Mouse (Mus musculus): ENCODE results near the gene Tbc1d22a. TPM values are rescaled to one million over a fixed set of nuclear protein-coding genes. Genes with fewer than 3 reads are reported as not detected.

The Tbc1d22a gene
- polyA plus RNA-seq, 1 experiment = 56.5 TPM

GRCm38 (mm10) chr15:86239801-86240200, 25.5 kb downstream of the Tbc1d22a start:
- Histone ChIP-seq H3K27me3 (ENCODE audit: control insufficient read depth, insufficient read depth, low read length) (no peaks in the 10 kb centered on the region), H3K4me3 (ENCODE audit: control insufficient read depth, insufficient read depth, low read length) (no peak overlapping the region), H3K36me3 (ENCODE audit: control insufficient read depth, insufficient read depth, low read length) (peaks cover 7% of the 10 kb centered on the region), H3K4me1 (replicated peaks; ENCODE audit: control insufficient read depth, insufficient read depth, low read length) (peaks cover 16% of the 10 kb centered on the region), H3K27ac (ENCODE audit: control insufficient read depth, insufficient read depth, low read length) (no peak overlapping the region)
- 70% methylated on average over 10 of the region's 10 CpGs for WGBS
- TF ChIP-seq CTCF (IDR thresholded peaks at IDR 0.05; ENCODE audit: borderline replicate concordance, control insufficient read depth, extremely low read depth, insufficient read depth, low read length, poor library complexity) (peak; percentile 84; the same call in 1 of the 2 replicates), POLR2A (IDR thresholded peaks at IDR 0.05; ENCODE audit: control insufficient read depth, extremely low read depth, insufficient read depth, low read length, poor library complexity) (no peak)
- peak; percentile 72 for DNase-seq

GRCm38 (mm10) chr15:86243708-86244107, 29.4 kb downstream of the Tbc1d22a start:
- peaks cover 11% of the 10 kb centered on the region for H3K36me3 ChIP-seq (ENCODE audit: control insufficient read depth, insufficient read depth, low read length)
- WGBS = 58% methylated on average over 8 of the region's 8 CpGs
- peak; percentile 68 for DNase-seq

GRCm38 (mm10) chr15:86244380-86244779, 30.1 kb downstream of the Tbc1d22a start:
- no peak for TF ChIP-seq POLR2A (IDR thresholded peaks at IDR 0.05; ENCODE audit: control insufficient read depth, extremely low read depth, insufficient read depth, low read length, poor library complexity)
- no peak for TF ChIP-seq CTCF (IDR thresholded peaks at IDR 0.05; ENCODE audit: borderline replicate concordance, control insufficient read depth, extremely low read depth, insufficient read depth, low read length, poor library complexity)
- H3K27ac ChIP-seq (ENCODE audit: control insufficient read depth, insufficient read depth, low read length) = no peak overlapping the region
- 0 out of 2 replicates have a peak, but pooled peaks cover 3% of the 10 kb centered on the region for H3K4me1 ChIP-seq (replicated peaks; ENCODE audit: control insufficient read depth, insufficient read depth, low read length)
- DNase-seq = no peak
- WGBS = 91% methylated on average over 2 of the region's 2 CpGs
- peaks cover 11% of the 10 kb centered on the region for H3K36me3 ChIP-seq (ENCODE audit: control insufficient read depth, insufficient read depth, low read length)
- H3K27me3 ChIP-seq (ENCODE audit: control insufficient read depth, insufficient read depth, low read length) = no peaks in the 10 kb centered on the region
- no peak overlapping the region for H3K4me3 ChIP-seq (ENCODE audit: control insufficient read depth, insufficient read depth, low read length)

More at GRCm38 (mm10) chr15:86243708-86244107, 29.4 kb downstream of the Tbc1d22a start:
- Histone ChIP-seq H3K4me3 (ENCODE audit: control insufficient read depth, insufficient read depth, low read length) (no peak overlapping the region), H3K4me1 (replicated peaks; ENCODE audit: control insufficient read depth, insufficient read depth, low read length) (peaks cover 3% of the 10 kb centered on the region; the same call in 1 of the 2 replicates), H3K27me3 (ENCODE audit: control insufficient read depth, insufficient read depth, low read length) (no peaks in the 10 kb centered on the region), H3K27ac (ENCODE audit: control insufficient read depth, insufficient read depth, low read length) (no peak overlapping the region)
- TF ChIP-seq CTCF (IDR thresholded peaks at IDR 0.05; ENCODE audit: borderline replicate concordance, control insufficient read depth, extremely low read depth, insufficient read depth, low read length, poor library complexity) = no peak
- TF ChIP-seq POLR2A (IDR thresholded peaks at IDR 0.05; ENCODE audit: control insufficient read depth, extremely low read depth, insufficient read depth, low read length, poor library complexity) = no peak

- H3K27me3 ChIP-seq (ENCODE audit: control insufficient read depth, insufficient read depth, low read length) = no peaks in the 10 kb centered on the region
- peak overlapping the region; percentile 13; the same call in 1 of the 2 replicates for H3K4me3 ChIP-seq (ENCODE audit: control insufficient read depth, insufficient read depth, low read length)
- no peak overlapping the region; the same call in 1 of the 2 replicates for H3K27ac ChIP-seq (ENCODE audit: control insufficient read depth, insufficient read depth, low read length)
- peaks cover 6% of the 10 kb centered on the region for H3K4me1 ChIP-seq (replicated peaks; ENCODE audit: control insufficient read depth, insufficient read depth, low read length)
- 36% methylated on average over 9 of the region's 9 CpGs for WGBS
- DNase-seq = peak; percentile 77
- H3K36me3 ChIP-seq (ENCODE audit: control insufficient read depth, insufficient read depth, low read length) = peaks cover 4% of the 10 kb centered on the region; the same call in 1 of the 2 replicates
- no peak for TF ChIP-seq POLR2A (IDR thresholded peaks at IDR 0.05; ENCODE audit: control insufficient read depth, extremely low read depth, insufficient read depth, low read length, poor library complexity)
- TF ChIP-seq CTCF (IDR thresholded peaks at IDR 0.05; ENCODE audit: borderline replicate concordance, control insufficient read depth, extremely low read depth, insufficient read depth, low read length, poor library complexity) = peak; percentile 57; the same call in 1 of the 2 replicates
Measured at GRCm38 (mm10) chr15:86250269-86250668, 36.0 kb downstream of the Tbc1d22a start.

GRCm38 (mm10) chr15:86252130-86252529, 37.9 kb downstream of the Tbc1d22a start:
- Histone ChIP-seq H3K27ac (ENCODE audit: control insufficient read depth, insufficient read depth, low read length) (no peak overlapping the region), H3K27me3 (ENCODE audit: control insufficient read depth, insufficient read depth, low read length) (no peaks in the 10 kb centered on the region), H3K36me3 (ENCODE audit: control insufficient read depth, insufficient read depth, low read length) (no peaks in the 10 kb centered on the region), H3K4me1 (replicated peaks; ENCODE audit: control insufficient read depth, insufficient read depth, low read length) (peaks cover 16% of the 10 kb centered on the region), H3K4me3 (ENCODE audit: control insufficient read depth, insufficient read depth, low read length) (no peak overlapping the region)
- TF ChIP-seq CTCF (IDR thresholded peaks at IDR 0.05; ENCODE audit: borderline replicate concordance, control insufficient read depth, extremely low read depth, insufficient read depth, low read length, poor library complexity) (no peak), POLR2A (IDR thresholded peaks at IDR 0.05; ENCODE audit: control insufficient read depth, extremely low read depth, insufficient read depth, low read length, poor library complexity) (no peak)
- no peak for DNase-seq

- H3K4me1 ChIP-seq (replicated peaks; ENCODE audit: control insufficient read depth, insufficient read depth, low read length) = peaks cover 19% of the 10 kb centered on the region
- WGBS = 74% methylated on average over 4 of the region's 4 CpGs
- H3K27ac ChIP-seq (ENCODE audit: control insufficient read depth, insufficient read depth, low read length) = no peak overlapping the region
- TF ChIP-seq CTCF (IDR thresholded peaks at IDR 0.05; ENCODE audit: borderline replicate concordance, control insufficient read depth, extremely low read depth, insufficient read depth, low read length, poor library complexity) (no peak), POLR2A (IDR thresholded peaks at IDR 0.05; ENCODE audit: control insufficient read depth, extremely low read depth, insufficient read depth, low read length, poor library complexity) (no peak)
- no peak for DNase-seq
- H3K4me3 ChIP-seq (ENCODE audit: control insufficient read depth, insufficient read depth, low read length) = no peak overlapping the region
- H3K27me3 ChIP-seq (ENCODE audit: control insufficient read depth, insufficient read depth, low read length) = no peaks in the 10 kb centered on the region
- no peaks in the 10 kb centered on the region for H3K36me3 ChIP-seq (ENCODE audit: control insufficient read depth, insufficient read depth, low read length)
Measured at GRCm38 (mm10) chr15:86252684-86253083, 38.4 kb downstream of the Tbc1d22a start.

- H3K4me1 ChIP-seq (replicated peaks; ENCODE audit: control insufficient read depth, insufficient read depth, low read length) = peaks cover 25% of the 10 kb centered on the region
- no peak for DNase-seq
- no peaks in the 10 kb centered on the region for H3K27me3 ChIP-seq (ENCODE audit: control insufficient read depth, insufficient read depth, low read length)
- WGBS = 94% methylated on average over 10 of the region's 10 CpGs
- H3K36me3 ChIP-seq (ENCODE audit: control insufficient read depth, insufficient read depth, low read length) = no peaks in the 10 kb centered on the region
- no peak for TF ChIP-seq CTCF (IDR thresholded peaks at IDR 0.05; ENCODE audit: borderline replicate concordance, control insufficient read depth, extremely low read depth, insufficient read depth, low read length, poor library complexity)
- TF ChIP-seq POLR2A (IDR thresholded peaks at IDR 0.05; ENCODE audit: control insufficient read depth, extremely low read depth, insufficient read depth, low read length, poor library complexity) = no peak
- no peak overlapping the region for H3K27ac ChIP-seq (ENCODE audit: control insufficient read depth, insufficient read depth, low read length)
- no peak overlapping the region for H3K4me3 ChIP-seq (ENCODE audit: control insufficient read depth, insufficient read depth, low read length)
Measured at GRCm38 (mm10) chr15:86253411-86253810, 39.2 kb downstream of the Tbc1d22a start.

Measured in thymus, adult 2 months (tissue).